Mouse (Mus musculus) hindbrain, postnatal 0 days (tissue): ENCODE data around the gene Acad10. TPM values are rescaled to one million over a fixed set of nuclear protein-coding genes. Genes with fewer than 3 reads are reported as not detected.
"Not testable (repeated sequence)": the region's sequence is repeated elsewhere in the genome, so short reads cannot be mapped to it uniquely, and the experiment has no call there.

Experiments
- ATAC-seq: fragments of 200-750 bp; cut with Nextera tagmentation; 2 replicates; pipeline ENCODE4 v1.8.0; 2017; ENCODE audit warnings: mild to moderate bottlenecking, moderate TSS enrichment, moderate library complexity
- DNase-seq: peaks from one replicate; pipeline ENCODE4 v3.0.0-alpha.2; 2015; ENCODE audit warnings: low spot score
- H3K27ac ChIP-seq: fragments of 300-500 bp; sonication (generic); 2 replicates; pipeline ENCODE4 v1.5.1; 2014; ENCODE audit warnings: mild to moderate bottlenecking
- H3K27me3 ChIP-seq: fragments of 300-500 bp; sonication (generic); 2 replicates; pipeline ENCODE4 v1.6.1; 2014; ENCODE audit warnings: low read length, mixed read lengths; ENCODE audit not compliant: insufficient read depth
- H3K36me3 ChIP-seq: fragments of 300-500 bp; sonication (generic); 2 replicates; pipeline ENCODE4 v1.6.1; 2014; ENCODE audit warnings: low read length, mixed read lengths; ENCODE audit not compliant: insufficient read depth
- H3K4me1 ChIP-seq: fragments of 300-500 bp; sonication (generic); 2 replicates; pipeline ENCODE4 v1.6.1; 2014; ENCODE audit warnings: antibody characterized with exemption, low read length, mixed read lengths; ENCODE audit not compliant: insufficient read depth
- H3K4me2 ChIP-seq: fragments of 300-500 bp; sonication (generic); 2 replicates; pipeline ENCODE4 v1.6.1; 2014; ENCODE audit warnings: low read depth, mild to moderate bottlenecking, low read length, moderate library complexity, mixed read lengths
- H3K4me3 ChIP-seq: fragments of 300-500 bp; sonication (generic); 2 replicates; pipeline ENCODE4 v1.5.1; 2014; ENCODE audit warnings: low read length
- H3K9ac ChIP-seq: fragments of 300-500 bp; sonication (generic); replicated peaks from 2 replicates; pipeline ENCODE4 v1.6.1; 2014; ENCODE audit warnings: mild to moderate bottlenecking, low read length, moderate library complexity, mixed read lengths
- H3K9me3 ChIP-seq: fragments of 300-500 bp; sonication (generic); 2 replicates; pipeline ENCODE4 v1.6.1; 2016; ENCODE audit warnings: low read length, mixed read lengths
- CTCF ChIP-seq: IDR thresholded peaks from 2 replicates; pipeline ENCODE4 v1.5.1; 2016; ENCODE audit warnings: antibody characterized with exemption, control low read depth, low read depth
- WGBS: fragments of 180-500 bp; shearing (Covaris S2); extraction: QIAGEN DNeasy Blood & Tissue Kit; methylation state at CpG from one replicate; pipeline ENCODE4 v1.1.7; 2014; 5-methylcytosine and 5-hydroxymethylcytosine counted together
- polyA plus RNA-seq: library from polyadenylated mRNA; unstranded; fragments of >200 nt; fragmentation: Nextera tagmentation; extraction: Ambion mirVana; gene quantifications from 2 replicates; pipeline ENCODE4 v1.2.1, GENCODE M21; 2015
- total RNA-seq: library from RNA; depleted of rRNA; stranded (reverse); fragments of >200 nt; gene quantifications from 2 replicates; pipeline ENCODE4 v1.2.3, GENCODE M21; 2014

The Acad10 gene
- total and polyA plus RNA-seq, 2 experiments from 2014 or later = 1.2 to 5.1 TPM

DNA sequence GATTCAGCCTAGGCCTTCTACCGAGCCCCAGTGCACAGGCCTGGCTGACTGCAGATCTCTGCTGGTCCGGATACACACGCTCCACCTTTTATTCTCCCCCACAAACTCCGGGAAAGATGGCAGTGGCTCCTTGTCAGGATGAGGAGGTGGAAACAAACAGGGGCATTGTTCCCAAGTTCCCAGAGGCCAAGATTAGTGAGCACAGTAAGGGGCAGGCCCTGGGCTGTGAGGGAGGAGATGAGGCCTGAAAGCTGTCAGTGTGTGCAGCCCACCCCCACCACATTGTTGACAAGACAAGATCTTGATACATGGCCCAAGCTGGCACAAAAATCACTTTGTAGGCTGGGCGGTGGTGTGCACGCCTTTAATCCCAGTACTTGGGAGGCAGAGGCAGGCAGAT, 36.4 kb upstream of the Acad10 start:
- Histone ChIP-seq H3K9me3 (no peaks in the 10 kb centered on the region), H3K4me2 (no peak overlapping the region), H3K9ac (no peak overlapping the region), H3K27me3 (no peaks in the 10 kb centered on the region), H3K4me1 (0 out of 2 replicates have a peak, but pooled peaks cover 3% of the 10 kb centered on the region), H3K4me3 (no peak overlapping the region), H3K36me3 (no peaks in the 10 kb centered on the region), H3K27ac (no peak overlapping the region)
- no peak for TF ChIP-seq CTCF
- WGBS = 36% methylated on average over 6 of the region's 6 CpGs
- ATAC-seq = no peak; the same call in 1 of the 2 replicates
- DNase-seq = no peak

DNA sequence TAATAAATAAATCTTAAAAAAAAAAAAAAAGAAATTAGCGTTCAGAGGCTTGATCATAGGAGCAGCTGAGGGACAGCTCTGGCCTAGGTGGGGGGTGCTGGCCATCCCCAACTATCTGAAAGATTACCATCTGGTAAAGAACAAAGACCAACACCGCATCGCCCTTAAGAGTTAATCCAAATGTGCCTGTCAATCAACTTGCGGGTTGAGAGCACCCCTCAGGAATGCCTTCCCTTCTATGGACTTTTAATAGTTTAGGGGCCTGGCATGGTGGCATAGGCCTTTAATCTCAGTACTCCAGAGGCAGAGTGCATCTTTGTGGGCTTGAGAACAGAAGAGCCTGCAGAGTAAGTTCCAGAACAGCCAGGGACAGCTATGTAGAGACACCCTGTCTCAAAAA, 32.6 kb upstream of the Acad10 start:
- 85% methylated on average over 4 of the region's 4 CpGs for WGBS
- no peaks in the 10 kb centered on the region for H3K27me3 ChIP-seq
- no peaks in the 10 kb centered on the region for H3K9me3 ChIP-seq
- DNase-seq = no peak
- H3K9ac ChIP-seq = no peak overlapping the region
- no peak overlapping the region for H3K4me3 ChIP-seq
- peaks cover 6% of the 10 kb centered on the region; the same call in 1 of the 2 replicates for H3K4me1 ChIP-seq
- H3K36me3 ChIP-seq = no peaks in the 10 kb centered on the region
- no peak overlapping the region for H3K27ac ChIP-seq
- no peak overlapping the region for H3K4me2 ChIP-seq
- TF ChIP-seq CTCF = no peak
- no peak for ATAC-seq

DNA sequence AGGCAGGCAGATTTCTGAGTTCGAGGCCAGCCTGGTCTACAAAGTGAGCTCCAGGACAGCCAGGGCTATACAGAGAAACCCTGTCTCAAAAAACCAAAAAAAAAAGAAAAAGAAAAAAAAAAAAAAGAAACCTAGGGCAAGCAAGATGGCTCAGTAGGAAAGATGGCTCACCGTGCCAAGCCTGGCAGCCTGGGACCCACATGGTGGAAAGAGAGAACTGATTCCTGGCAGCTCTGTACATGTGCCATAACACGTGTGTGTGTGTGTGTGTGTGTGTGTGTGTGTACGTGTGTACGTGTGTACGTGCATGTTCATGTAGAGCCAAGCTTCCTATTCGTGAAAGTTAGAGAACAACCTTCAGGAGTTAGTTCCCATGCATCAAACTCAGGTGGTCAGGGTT, 31.1 kb upstream of the Acad10 start:
- not testable (repeated sequence) for H3K4me3 ChIP-seq, DNase-seq, H3K9ac ChIP-seq, ATAC-seq, H3K27ac ChIP-seq, H3K27me3 ChIP-seq, H3K4me1 ChIP-seq, H3K9me3 ChIP-seq, H3K4me2 ChIP-seq
- WGBS = 90% methylated on average over 7 of the region's 7 CpGs
- 0 out of 2 replicates have a peak, but pooled peaks cover 10% of the 10 kb centered on the region for H3K36me3 ChIP-seq

DNA sequence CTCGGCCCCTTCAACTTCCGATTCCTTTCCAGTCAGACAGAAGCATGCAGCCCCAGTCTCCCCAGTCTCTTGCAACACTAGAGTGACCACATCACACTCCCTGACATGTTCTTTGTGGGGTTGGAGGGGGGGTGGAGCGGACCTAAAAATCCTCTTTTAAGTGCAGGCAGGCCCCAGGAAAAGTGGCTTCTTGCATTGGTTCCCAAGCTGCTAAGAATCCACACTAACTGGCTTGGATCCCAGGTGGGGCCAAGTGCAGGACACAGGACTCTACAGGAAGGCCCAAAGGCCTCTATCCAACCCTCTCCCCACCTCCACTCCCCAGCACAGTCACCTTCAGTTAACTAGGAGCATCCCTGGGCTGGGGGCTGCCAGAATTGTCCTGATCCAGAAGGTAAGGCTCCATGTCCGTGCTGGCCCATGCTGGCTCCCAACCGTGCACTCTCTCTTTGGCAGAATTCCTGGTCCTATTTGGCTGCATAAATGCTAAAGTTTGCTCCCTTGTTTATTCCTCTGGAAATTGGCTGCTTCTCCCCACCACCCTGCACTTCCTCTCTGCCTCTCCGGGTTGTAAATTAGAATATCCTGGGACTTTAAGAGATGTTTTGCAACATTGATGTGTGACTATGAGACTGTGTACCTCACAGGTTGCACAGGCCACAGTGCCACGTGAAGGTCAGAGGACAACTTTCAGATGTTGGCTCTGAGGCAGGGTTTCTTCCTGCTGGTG, 30.3 kb upstream of the Acad10 start:
- TF ChIP-seq CTCF = no peak
- Histone ChIP-seq H3K4me3 (no peak overlapping the region), H3K27me3 (no peaks in the 10 kb centered on the region), H3K36me3 (peaks cover 17% of the 10 kb centered on the region), H3K9ac (no peak overlapping the region), H3K4me2 (no peak overlapping the region), H3K4me1 (peaks cover 6% of the 10 kb centered on the region; the same call in 1 of the 2 replicates), H3K9me3 (no peaks in the 10 kb centered on the region), H3K27ac (peak overlapping the region; percentile 60; the same call in 1 of the 2 replicates)
- ATAC-seq (no peak), DNase-seq (peak; percentile 35)
- 53% methylated on average over 7 of the region's 7 CpGs for WGBS

DNA sequence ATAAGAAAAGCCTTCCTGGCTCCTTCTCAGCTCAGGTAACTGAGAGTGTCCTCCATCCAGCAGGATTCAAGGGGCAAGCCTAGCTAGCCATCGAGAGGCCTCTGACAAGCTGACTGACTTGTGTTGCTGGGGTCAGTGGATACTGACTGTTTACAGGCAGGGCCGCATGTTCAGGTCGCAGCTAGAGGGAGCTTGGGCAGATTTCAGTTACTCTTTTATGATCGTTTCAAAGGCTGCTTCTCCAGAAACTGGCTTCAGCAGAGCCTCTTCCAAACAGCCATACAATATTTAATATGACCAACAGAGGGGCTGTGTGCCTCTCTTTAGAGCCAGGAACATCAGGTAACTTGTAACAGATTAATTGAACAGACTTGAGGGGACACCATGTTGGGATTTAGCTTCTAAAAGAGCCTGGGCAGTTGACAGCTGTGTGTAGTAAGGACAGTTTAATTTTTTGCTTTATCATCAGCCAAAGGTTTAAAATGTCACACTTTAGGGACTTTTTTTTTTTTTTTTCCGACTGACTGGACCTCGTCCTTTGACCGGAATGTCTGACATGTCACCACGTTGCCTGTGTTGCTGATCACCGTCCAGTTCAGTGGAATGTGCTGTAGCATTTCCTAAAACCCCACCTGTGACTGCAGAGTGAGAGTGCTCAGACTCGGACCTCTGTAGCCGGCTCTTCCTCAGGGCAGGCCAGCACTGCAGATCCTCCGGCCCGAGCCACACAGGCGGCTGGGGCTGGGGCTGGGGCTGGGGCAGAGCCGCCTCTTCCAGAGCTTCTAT, 26.0 kb upstream of the Acad10 start:
- 79% methylated on average over 15 of the region's 15 CpGs for WGBS
- Histone ChIP-seq H3K27ac (no peak overlapping the region), H3K4me3 (no peak overlapping the region), H3K9me3 (no peaks in the 10 kb centered on the region), H3K9ac (no peak overlapping the region), H3K4me1 (peaks cover 6% of the 10 kb centered on the region; the same call in 1 of the 2 replicates), H3K4me2 (no peak overlapping the region), H3K36me3 (peaks cover 47% of the 10 kb centered on the region), H3K27me3 (no peaks in the 10 kb centered on the region)
- DNase-seq = no peak
- TF ChIP-seq CTCF = peak; percentile 33; the same call in 1 of the 2 replicates
- no peak for ATAC-seq

DNA sequence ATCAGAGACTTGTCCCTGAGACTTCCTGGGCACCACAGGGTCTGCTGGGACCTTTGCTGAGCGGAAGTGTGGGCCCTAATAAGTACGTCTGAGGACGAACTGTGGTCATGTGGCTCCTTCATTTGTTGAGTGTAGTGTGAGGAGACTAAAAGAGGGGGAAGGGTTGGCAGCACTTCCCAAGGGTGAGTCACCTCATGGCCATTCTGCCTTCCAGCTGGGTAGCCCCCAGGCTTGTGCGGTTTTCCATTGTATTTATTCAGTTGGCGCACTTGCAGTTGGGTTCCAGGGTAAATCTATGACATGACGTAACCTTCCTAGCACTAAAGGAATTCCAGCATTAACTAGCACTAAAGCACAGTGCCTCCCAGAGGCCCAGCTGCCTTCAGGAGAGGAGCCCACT, 25.2 kb upstream of the Acad10 start:
- WGBS = 90% methylated on average over 6 of the region's 6 CpGs
- DNase-seq (no peak), ATAC-seq (no peak)
- Histone ChIP-seq H3K4me3 (no peak overlapping the region), H3K9ac (no peak overlapping the region), H3K4me1 (0 out of 2 replicates have a peak, but pooled peaks cover under 1% of the 10 kb centered on the region), H3K27me3 (no peaks in the 10 kb centered on the region), H3K9me3 (no peaks in the 10 kb centered on the region), H3K27ac (no peak overlapping the region), H3K36me3 (peaks cover 53% of the 10 kb centered on the region), H3K4me2 (no peak overlapping the region)
- no peak for TF ChIP-seq CTCF
